Mouse (Mus musculus) heart, adult 11 months (tissue): ENCODE measurements at regions not wholly inside any gene's neighbourhood (a gene's known extent, or its start where the extent isn't known, plus 50 kb on each side); places are given as distances from the start of the nearest gene placed in this dataset.
A peak's percentile ranks its signal among the peaks of the same experiment; 100 is the strongest.

Source experiments
- DNase-seq: peaks from one replicate; pipeline ENCODE4 v3.0.0; 2022

DNA sequence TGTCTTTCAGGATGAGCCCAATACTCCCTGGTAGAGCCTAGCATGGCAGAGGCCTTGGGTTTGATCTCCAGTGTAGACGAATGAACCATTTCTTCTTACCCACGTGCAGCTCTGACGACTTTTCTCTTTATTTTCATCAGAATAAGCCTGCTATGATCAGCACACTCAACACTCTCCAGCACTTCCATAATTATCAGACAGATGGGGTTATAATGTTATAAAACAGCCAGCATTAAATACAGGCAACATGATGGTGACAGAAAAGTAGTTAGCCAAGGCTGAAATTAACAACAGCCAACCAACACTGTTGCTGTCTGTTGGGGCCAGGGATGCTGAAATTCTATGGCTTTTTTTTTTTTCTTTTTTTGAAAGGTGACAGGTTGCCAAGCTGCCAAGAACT lies 67.7 kb upstream of the Mkln1 start:
- no peak for DNase-seq

DNA sequence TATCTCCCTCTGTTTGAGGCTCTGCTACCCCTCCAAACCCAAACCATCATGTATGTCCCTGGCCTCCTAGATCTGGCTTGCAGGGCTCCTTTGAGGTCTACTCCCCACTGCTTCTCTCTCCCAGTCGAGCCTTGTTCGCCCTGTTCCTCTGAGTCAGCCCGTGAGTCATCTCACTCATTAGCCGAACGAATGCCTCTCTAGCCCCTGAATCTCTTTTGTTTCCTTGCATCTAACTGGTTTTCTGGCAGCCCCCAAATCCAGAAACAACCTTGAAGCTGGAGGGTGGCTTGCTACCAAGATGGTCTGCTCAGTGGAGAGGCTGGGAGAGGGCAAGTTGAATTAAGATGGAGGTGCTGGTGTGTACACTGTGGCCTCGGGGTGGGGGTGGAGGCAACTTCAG lies 66.3 kb upstream of the Mkln1 start:
- DNase-seq = peak; percentile 89

DNA sequence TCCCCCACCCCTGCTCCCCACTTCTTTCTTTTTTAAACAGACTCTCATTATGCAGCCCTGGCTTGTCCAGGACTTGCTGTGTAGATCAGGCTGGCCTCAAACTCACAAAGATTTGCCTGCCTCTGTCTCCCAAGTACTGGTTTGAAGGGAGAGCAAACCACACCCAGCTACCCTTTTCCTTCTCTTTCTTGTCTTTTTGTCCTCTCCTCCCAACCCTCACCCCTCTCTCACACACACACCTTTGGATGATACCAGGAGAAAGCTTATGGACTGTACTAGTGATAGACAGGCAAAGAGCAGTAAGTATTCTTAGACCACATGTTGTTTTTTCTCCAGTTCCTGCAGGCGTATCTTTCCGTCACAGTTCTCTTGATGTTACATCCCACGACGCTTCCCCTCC lies 65.8 kb upstream of the Mkln1 start:
- DNase-seq = peak; percentile 72

DNA sequence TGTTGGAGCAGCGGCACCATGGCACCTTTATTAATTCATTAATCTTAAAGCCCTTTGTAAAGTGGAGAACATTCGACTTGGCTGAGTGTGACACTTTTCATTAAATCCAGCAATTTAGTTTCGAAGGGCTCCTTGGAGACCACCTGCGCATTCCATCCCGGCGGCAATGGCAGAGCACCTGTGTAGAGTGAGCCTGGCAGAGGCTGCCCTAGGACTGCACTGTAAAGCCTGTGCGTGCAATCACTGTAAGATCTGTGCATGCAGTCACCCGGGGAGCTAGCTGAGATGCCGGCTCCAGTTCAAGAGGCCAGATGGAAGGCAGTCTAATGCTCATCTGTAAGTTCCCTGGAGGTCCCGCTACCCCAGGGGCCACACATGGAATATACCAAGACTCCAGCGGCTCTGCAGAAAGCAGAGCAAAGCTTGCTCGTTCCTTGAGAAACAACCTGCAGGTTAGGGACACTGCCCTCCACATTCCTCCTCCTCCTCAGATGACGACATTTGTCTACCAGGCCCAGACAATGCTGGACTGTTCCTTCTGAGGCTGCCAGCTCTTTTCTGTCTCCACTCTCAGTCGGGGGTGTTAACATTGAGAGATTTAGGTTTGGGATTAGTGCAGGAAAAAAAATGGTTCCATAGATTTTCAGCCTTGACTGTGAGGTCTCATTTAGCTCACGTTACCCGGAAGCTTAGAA lies 65.2 kb upstream of the Mkln1 start:
- DNase-seq = peak; percentile 75

DNA sequence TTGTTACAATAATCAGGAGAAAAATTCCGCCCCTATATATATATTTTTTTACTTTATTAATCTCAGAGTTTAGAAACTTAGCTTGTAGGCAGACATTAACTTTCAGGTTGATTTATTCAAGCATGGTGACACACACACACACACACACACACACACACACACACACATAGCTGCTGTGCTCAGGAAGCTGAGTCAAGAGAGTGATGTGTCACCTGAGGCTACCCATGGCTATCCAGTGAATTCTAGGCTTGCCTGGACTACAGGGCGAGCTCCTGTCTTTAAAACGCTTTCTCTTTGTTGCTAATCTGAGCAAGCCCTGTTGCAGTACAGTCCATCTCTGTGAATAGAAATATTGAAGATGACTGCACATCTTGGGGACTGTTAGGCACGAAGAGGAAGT lies 64.4 kb upstream of the Mkln1 start:
- DNase-seq = peak; percentile 73

DNA sequence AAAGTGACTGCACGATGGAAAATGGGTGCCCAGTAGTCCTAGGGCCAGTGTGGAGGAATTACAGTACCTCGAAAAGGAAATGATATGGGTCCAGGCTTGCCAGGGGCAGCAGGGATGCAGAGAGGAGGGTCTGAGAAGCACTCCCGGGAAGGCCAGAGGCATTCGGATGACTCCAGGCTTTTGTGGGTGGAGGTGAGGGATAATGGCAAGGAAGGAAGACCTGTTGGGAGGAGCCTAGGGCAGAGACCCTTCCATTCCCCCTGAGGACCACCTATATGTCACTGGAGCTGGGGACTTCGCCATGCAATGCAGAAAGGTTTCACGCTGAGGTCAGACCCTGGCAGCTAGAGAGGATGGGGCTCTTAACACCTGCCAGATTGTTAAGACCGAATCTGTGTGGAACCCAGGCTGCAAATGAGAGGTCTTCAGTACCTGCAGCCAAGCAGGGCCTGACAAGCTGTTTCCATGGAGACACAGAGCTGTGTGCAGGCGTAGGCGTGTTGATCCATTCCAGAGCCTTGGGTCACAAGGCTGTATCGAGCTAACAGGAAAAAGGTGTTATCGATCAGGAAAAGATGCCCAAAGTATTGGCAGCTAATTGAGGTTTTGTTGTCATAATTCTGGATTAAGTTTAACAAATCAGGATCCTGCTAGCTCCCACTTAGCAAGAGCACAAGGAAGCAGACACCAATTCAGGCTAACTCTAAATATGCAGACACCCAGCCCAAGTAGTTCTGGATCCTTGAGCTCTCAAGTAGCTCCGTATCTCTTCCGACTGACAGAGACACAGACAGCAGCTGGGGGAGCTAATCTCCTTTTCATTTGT lies 59.2 kb upstream of the Mkln1 start:
- peak; percentile 88 for DNase-seq

DNA sequence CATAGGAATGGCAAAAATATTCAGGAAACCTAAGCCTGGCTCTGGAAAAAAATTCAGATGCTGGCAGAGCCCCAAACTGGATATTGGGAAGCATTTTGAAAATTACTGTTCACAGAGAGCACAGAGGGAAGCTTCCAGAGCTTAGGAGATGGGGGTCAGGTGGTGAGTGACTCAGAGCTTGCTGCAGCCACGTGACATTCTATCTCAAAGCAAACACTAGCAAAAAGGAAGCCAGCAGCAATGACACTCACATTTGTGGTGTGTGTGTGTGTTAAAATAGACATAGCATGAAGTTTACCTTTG lies 58.6 kb upstream of the Mkln1 start:
- DNase-seq = peak; percentile 96

DNA sequence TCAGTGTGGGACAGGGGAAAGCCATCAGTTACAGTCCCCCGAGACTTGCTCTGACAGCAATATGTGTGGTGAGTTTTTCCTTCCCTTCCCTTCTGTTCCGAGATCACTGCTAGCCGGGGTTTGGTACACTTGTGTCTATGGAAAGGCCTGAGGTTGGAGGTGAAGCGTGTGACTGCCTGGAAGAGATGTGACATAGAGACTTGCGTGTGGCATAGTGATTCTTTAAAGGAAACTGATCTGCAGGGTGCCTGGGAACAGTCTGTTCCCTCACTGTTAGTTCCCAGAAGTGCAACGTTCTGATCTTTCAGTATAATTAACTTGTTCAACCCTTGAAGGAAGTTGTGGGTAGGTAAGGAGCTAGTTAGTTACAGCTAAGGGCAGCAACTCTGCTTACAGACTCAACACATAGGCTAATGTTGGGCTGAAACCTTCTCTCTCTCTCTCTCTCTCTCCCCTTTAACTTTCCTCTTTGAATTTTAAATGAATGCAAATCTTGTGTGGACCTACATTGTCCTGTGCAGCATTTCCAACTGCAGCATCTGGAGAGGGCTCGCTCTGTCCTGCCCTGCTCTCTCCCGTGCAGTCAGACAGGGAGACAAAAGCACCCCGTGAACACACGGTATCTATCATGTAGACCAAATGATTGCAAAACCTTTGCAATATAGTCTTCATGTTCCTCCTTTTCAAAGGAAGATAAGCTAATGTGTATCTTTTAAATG lies 53.0 kb upstream of the Mkln1 start:
- peak; percentile 89 for DNase-seq

DNA sequence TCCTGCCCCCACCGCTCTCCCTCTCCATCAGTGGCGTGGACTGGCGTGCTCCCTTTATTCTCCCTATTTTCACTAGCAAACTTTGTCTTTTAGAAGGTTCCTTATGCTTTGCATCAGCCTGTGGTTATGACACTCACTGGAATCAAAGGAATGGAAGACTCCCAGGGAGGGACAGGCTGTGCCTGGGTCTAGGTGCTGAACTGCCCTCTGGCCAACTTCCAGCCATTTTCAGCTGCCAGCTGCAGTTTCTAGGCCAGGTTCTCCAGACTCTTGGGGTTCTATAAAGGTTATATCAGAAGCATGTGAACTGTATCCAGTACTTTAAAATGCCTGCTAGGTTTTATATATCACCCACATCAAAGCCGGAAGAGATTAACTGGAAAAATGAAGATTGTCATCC lies 50.2 kb upstream of the Mkln1 start:
- peak; percentile 86 for DNase-seq
